Mouse (Mus musculus) MEL (cell line): Measurements from ENCODE around the gene Snrpd3. TPM values are rescaled to one million over a fixed set of nuclear protein-coding genes. Genes with fewer than 3 reads are reported as not detected.

Experiments used
- DNase-seq: peaks from one replicate; pipeline ENCODE4 v3.0.0; 2011; ENCODE audit warnings: low read depth, low spot score
- H3K27ac ChIP-seq: 2 replicates; pipeline ENCODE4 v1.5.1; 2012; ENCODE audit warnings: low read depth, mild to moderate bottlenecking, control low read depth, low read length, moderate library complexity; ENCODE audit not compliant: control insufficient read depth
- H3K27me3 ChIP-seq, 2 experiments: fragments of 150-350 bp in 1 of 2; sonication (generic) in 1 of 2; 2 replicates each; pipeline ENCODE4 v1.6.1; 2012; ENCODE audit warnings: low read length in 2 of 2, mild to moderate bottlenecking in 2 of 2, improper control_type of control experiment in 1 of 2, moderate library complexity in 1 of 2; ENCODE audit not compliant: insufficient read depth in 2 of 2, control insufficient read depth in 1 of 2
- H3K36me3 ChIP-seq, 2 experiments: 2 replicates each; pipeline ENCODE4 v1.6.1; 2012 to 2014; ENCODE audit warnings: low read length in 2 of 2, improper control_type of control experiment in 1 of 2, inconsistent platforms in 1 of 2, mild to moderate bottlenecking in 1 of 2; ENCODE audit not compliant: insufficient read depth in 2 of 2, control insufficient read depth in 1 of 2
- H3K4me1 ChIP-seq, 2 experiments: fragments of 150-350 bp in 1 of 2; sonication (generic) in 1 of 2; 2 replicates each; pipeline ENCODE4 v1.6.1; 2012; ENCODE audit warnings: low read length in 2 of 2, improper control_type of control experiment in 1 of 2, mild to moderate bottlenecking in 1 of 2; ENCODE audit not compliant: insufficient read depth in 2 of 2, control insufficient read depth in 1 of 2
- H3K4me3 ChIP-seq, 2 experiments: fragments of 150-350 bp in 1 of 2; sonication (generic) in 1 of 2; 2 replicates each; pipeline ENCODE4 v1.5.1; 2012; ENCODE audit warnings: low read depth in 2 of 2, low read length in 2 of 2, mild to moderate bottlenecking in 2 of 2, moderate library complexity in 2 of 2, control low read depth in 1 of 2, improper control_type of control experiment in 1 of 2; ENCODE audit not compliant: control insufficient read depth in 1 of 2, insufficient read depth in 1 of 2
- H3K79me2 ChIP-seq: 2 replicates; pipeline ENCODE4 v1.6.1; 2012; ENCODE audit warnings: mild to moderate bottlenecking, low read length, moderate library complexity; ENCODE audit not compliant: control insufficient read depth, poor library complexity, insufficient read depth
- H3K9ac ChIP-seq: 2 replicates; pipeline ENCODE4 v1.6.1; 2012; ENCODE audit warnings: low read depth, mild to moderate bottlenecking, control low read depth, low read length, moderate library complexity; ENCODE audit not compliant: control insufficient read depth, poor library complexity, severe bottlenecking
- H3K9me3 ChIP-seq: fragments of 150-350 bp; sonication (generic); replicated peaks from 2 replicates; pipeline ENCODE4 v1.6.1; 2012; ENCODE audit warnings: mild to moderate bottlenecking, low read length, improper control_type of control experiment, moderate library complexity; ENCODE audit not compliant: insufficient read depth
- BHLHE40 ChIP-seq: IDR thresholded peaks from 2 replicates; pipeline ENCODE4 v1.6.1; 2012; ENCODE audit warnings: low read depth, mild to moderate bottlenecking, inconsistent platforms, low read length, improper control_type of control experiment, borderline replicate concordance
- CHD1 ChIP-seq: IDR thresholded peaks from 2 replicates; pipeline ENCODE4 v1.6.1; 2012; ENCODE audit warnings: low read depth, mild to moderate bottlenecking, inconsistent platforms, low read length, improper control_type of control experiment
- CHD2 ChIP-seq: IDR thresholded peaks from 2 replicates; pipeline ENCODE4 v1.6.1; 2011; ENCODE audit warnings: low read length, improper control_type of control experiment
- ELF1 ChIP-seq: IDR thresholded peaks from 2 replicates; pipeline ENCODE4 v1.6.1; 2014; ENCODE audit warnings: low read depth, mild to moderate bottlenecking, inconsistent platforms, low read length, improper control_type of control experiment, moderate library complexity
- EP300 ChIP-seq, 2 experiments: IDR thresholded peaks; 2 replicates each; pipeline ENCODE4 v1.6.1; 2011; ENCODE audit warnings: improper control_type of control experiment in 2 of 2, low read length in 2 of 2, low read depth in 1 of 2, mild to moderate bottlenecking in 1 of 2
- ETS1 ChIP-seq: IDR thresholded peaks from 2 replicates; pipeline ENCODE4 v1.6.1; 2012; ENCODE audit warnings: low read depth, mild to moderate bottlenecking, inconsistent platforms, low read length, improper control_type of control experiment, moderate library complexity
- GATA1 ChIP-seq: IDR thresholded peaks from 2 replicates; pipeline ENCODE4 v1.6.1; 2011; ENCODE audit warnings: low read depth, low read length, improper control_type of control experiment
- JUND ChIP-seq: IDR thresholded peaks from 2 replicates; pipeline ENCODE4 v1.6.1; 2011; ENCODE audit warnings: low read depth, mild to moderate bottlenecking, improper control_type of control experiment, low read length
- KAT2A ChIP-seq: conservative IDR thresholded peaks from 2 replicates; pipeline ENCODE4 v1.6.1; 2012; ENCODE audit warnings: low read depth, low read length, improper control_type of control experiment, inconsistent platforms
- MAZ ChIP-seq: IDR thresholded peaks from 2 replicates; pipeline ENCODE4 v1.6.1; 2012; ENCODE audit warnings: low read depth, mild to moderate bottlenecking, inconsistent platforms, low read length, improper control_type of control experiment
- MEF2A ChIP-seq: IDR thresholded peaks from 2 replicates; pipeline ENCODE4 v1.6.1; 2014; ENCODE audit warnings: low read depth, mild to moderate bottlenecking, inconsistent platforms, low read length, improper control_type of control experiment; ENCODE audit not compliant: poor library complexity, insufficient replicate concordance, severe bottlenecking; ENCODE audit errors: extremely low read depth
- NRF1 ChIP-seq: IDR thresholded peaks from 2 replicates; pipeline ENCODE4 v1.6.1; 2014; ENCODE audit warnings: low read depth, mild to moderate bottlenecking, inconsistent platforms, low read length, improper control_type of control experiment, moderate library complexity; ENCODE audit not compliant: poor library complexity, insufficient read depth, severe bottlenecking
- POLR2A ChIP-seq, 2 experiments: IDR thresholded peaks; 2 replicates each; pipeline ENCODE4 v1.6.1; 2011 to 2012; ENCODE audit warnings: low read length in 2 of 2, mild to moderate bottlenecking in 2 of 2, control low read depth in 1 of 2, improper control_type of control experiment in 1 of 2, low read depth in 1 of 2, moderate library complexity in 1 of 2; ENCODE audit not compliant: control insufficient read depth in 1 of 2, insufficient read depth in 1 of 2, poor library complexity in 1 of 2
- POLR2AphosphoS2 ChIP-seq: IDR thresholded peaks from 2 replicates; pipeline ENCODE4 v1.6.1; 2011; ENCODE audit warnings: low read length, improper control_type of control experiment
- POLR2AphosphoS5 ChIP-seq: IDR thresholded peaks from 2 replicates; pipeline ENCODE4 v1.6.1; 2012; ENCODE audit warnings: low read depth, borderline replicate concordance, mild to moderate bottlenecking, inconsistent platforms, low read length, moderate library complexity, mixed read lengths
- RCOR1 ChIP-seq: IDR thresholded peaks from 2 replicates; pipeline ENCODE4 v1.6.1; 2012; ENCODE audit warnings: low read depth, mild to moderate bottlenecking, inconsistent platforms, low read length, improper control_type of control experiment
- SMC3 ChIP-seq: IDR thresholded peaks from 2 replicates; pipeline ENCODE4 v1.6.1; 2011; ENCODE audit warnings: low read depth, low read length, improper control_type of control experiment
- TBP ChIP-seq: IDR thresholded peaks from 2 replicates; pipeline ENCODE4 v1.8.0; 2011; ENCODE audit warnings: low read depth, low read length, improper control_type of control experiment
- UBTF ChIP-seq: IDR thresholded peaks from 2 replicates; pipeline ENCODE4 v1.6.1; 2012; ENCODE audit warnings: low read depth, mild to moderate bottlenecking, inconsistent platforms, low read length, improper control_type of control experiment, moderate library complexity, borderline replicate concordance; ENCODE audit not compliant: insufficient read depth
- ZC3H11A ChIP-seq: IDR thresholded peaks from 2 replicates; pipeline ENCODE4 v1.6.1; 2012; ENCODE audit warnings: low read depth, mild to moderate bottlenecking, inconsistent platforms, low read length, improper control_type of control experiment
- ZKSCAN1 ChIP-seq: IDR thresholded peaks from 2 replicates; pipeline ENCODE4 v1.6.1; 2012; ENCODE audit warnings: low read depth, mild to moderate bottlenecking, inconsistent platforms, low read length, improper control_type of control experiment, moderate library complexity
- ZMIZ1 ChIP-seq: IDR thresholded peaks from 2 replicates; pipeline ENCODE4 v1.6.1; 2012; ENCODE audit warnings: low read depth, mild to moderate bottlenecking, inconsistent platforms, low read length, improper control_type of control experiment, moderate library complexity
- ZNF384 ChIP-seq: IDR thresholded peaks from 2 replicates; pipeline ENCODE4 v1.6.1; 2012; ENCODE audit warnings: low read depth, mild to moderate bottlenecking, inconsistent platforms, low read length, improper control_type of control experiment
- polyA plus RNA-seq, 2 experiments: library from polyadenylated mRNA; stranded (reverse) in 1 of 2; unstranded in 1 of 2; fragments of >175 nt in 1 of 2; fragments of >200 nt in 1 of 2; gene quantifications; 2 replicates each; pipeline versions ENCODE4 v1.2.1 to v1.2.4; 2012; ENCODE audit warnings: low replicate concordance in 2 of 2, low read depth in 1 of 2; ENCODE audit not compliant: insufficient read length in 2 of 2, insufficient read depth in 1 of 2, missing spikeins in 1 of 2
- total RNA-seq: library from RNA; depleted of rRNA; stranded (reverse); fragments of 300-350 nt; gene quantifications from 2 replicates; pipeline ENCODE4 v1.2.3, GENCODE M21; 2012

Gene Snrpd3
- total and polyA plus RNA-seq, 3 experiments, result 155 to 643 TPM; not detected in 1

- Histone ChIP-seq H3K9me3 (no peaks in the 10 kb centered on the region), H3K27ac (no peak overlapping the region), H3K4me3 (no peak overlapping the region), H3K79me2 (no peaks in the 10 kb centered on the region), H3K4me1 (peaks cover 2 to 7% of the 10 kb centered on the region in 2 experiments; a peak in 3 of 4 replicates), H3K27me3 (no peaks in the 10 kb centered on the region), H3K36me3 (no peaks in the 10 kb centered on the region), H3K9ac (no peak overlapping the region)
- DNase-seq, result no peak
- TF ChIP-seq MAZ (no peak), JUND (no peak), ZNF384 (no peak), RCOR1 (no peak), SMC3 (no peak)
These were observed 38.2 kb downstream of the Snrpd3 start for GRCm38 (mm10) chr10:75555557-75555956.

GRCm38 (mm10) chr10:75556026-75556425 is 38.7 kb downstream of the Snrpd3 start:
- H3K9me3 ChIP-seq, result no peaks in the 10 kb centered on the region
- H3K27ac ChIP-seq, result no peak overlapping the region
- H3K4me3 ChIP-seq, result no peak overlapping the region
- H3K9ac ChIP-seq, result no peak overlapping the region
- H3K79me2 ChIP-seq, result no peaks in the 10 kb centered on the region
- peaks cover 2 to 7% of the 10 kb centered on the region in 2 experiments; a peak in 3 of 4 replicates for H3K4me1 ChIP-seq
- no peak for DNase-seq
- H3K27me3 ChIP-seq, result no peaks in the 10 kb centered on the region
- no peaks in the 10 kb centered on the region for H3K36me3 ChIP-seq
- TF ChIP-seq POLR2AphosphoS2 (no peak), BHLHE40 (no peak), ZKSCAN1 (no peak), ZMIZ1 (no peak), KAT2A (no peak), GATA1 (no peak), ZC3H11A (no peak), RCOR1 (no peak), UBTF (no peak), POLR2A (IDR thresholded peaks at IDR 0.05; ENCODE audit: control insufficient read depth in 1 of 2, insufficient read depth in 1 of 2, low read depth in 1 of 2, low read length in 2 of 2, poor library complexity in 1 of 2) (no peak), MAZ (no peak), POLR2AphosphoS5 (no peak), NRF1 (no peak), ETS1 (no peak), MEF2A (no peak), CHD2 (no peak), TBP (no peak), EP300 (IDR thresholded peaks at IDR 0.05; ENCODE audit: low read depth in 1 of 2, low read length in 2 of 2) (no peak), ELF1 (no peak), CHD1 (no peak)
